Mouse (Mus musculus): ENCODE measurements around the gene Cacna2d3. TPM values are rescaled to one million over a fixed set of nuclear protein-coding genes. Genes with fewer than 3 reads are reported as not detected.

Cacna2d3 gene
- polyA plus RNA-seq, 1 experiment from 2014 or later, result 1.9 TPM

DNA sequence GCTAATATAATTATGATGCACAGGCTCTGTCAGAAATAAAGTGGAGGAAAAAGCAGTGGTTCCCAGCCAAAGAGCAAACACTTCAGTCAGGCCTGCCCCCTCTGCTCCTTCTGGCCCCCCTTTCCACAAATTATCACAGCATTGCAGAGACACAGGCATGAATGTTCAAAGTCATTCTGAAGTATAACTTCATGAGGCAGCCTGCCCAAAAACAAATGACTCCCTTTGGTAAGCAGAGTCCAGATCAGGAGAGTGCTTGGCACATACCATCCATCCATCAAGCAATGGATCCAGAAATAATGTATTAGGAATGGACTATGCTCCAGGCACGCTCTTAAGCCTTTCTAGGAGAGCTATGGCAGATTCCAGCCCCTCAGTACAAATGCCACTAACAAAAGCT lies 679.3 kb downstream of the Cacna2d3 start:
- WGBS, result 82% methylated on average over 1 of the region's 1 CpGs
- Histone ChIP-seq H3K4me1 (peaks cover 21% of the 10 kb centered on the region), H3K4me3 (no peak overlapping the region), H3K27ac (replicated peaks) (no peak overlapping the region), H3K27me3 (replicated peaks; ENCODE audit: low read depth, poor library complexity, severe bottlenecking) (no peaks in the 10 kb centered on the region), H3K36me3 (replicated peaks) (no peaks in the 10 kb centered on the region), H3K9me3 (no peaks in the 10 kb centered on the region)
- DNase-seq (ENCODE audit: low spot score), result no peak

GRCm38 (mm10) chr14:29041498-29041897 lies 680.2 kb downstream of the Cacna2d3 start:
- no peaks in the 10 kb centered on the region for H3K36me3 ChIP-seq (replicated peaks)
- no peak overlapping the region for H3K27ac ChIP-seq (replicated peaks)
- H3K4me3 ChIP-seq, result no peak overlapping the region
- peaks cover 21% of the 10 kb centered on the region for H3K4me1 ChIP-seq
- 90% methylated on average over 1 of the region's 1 CpGs for WGBS
- no peaks in the 10 kb centered on the region for H3K9me3 ChIP-seq
- no peak for DNase-seq (ENCODE audit: low spot score)
- no peaks in the 10 kb centered on the region for H3K27me3 ChIP-seq (replicated peaks; ENCODE audit: low read depth, poor library complexity, severe bottlenecking)

DNA sequence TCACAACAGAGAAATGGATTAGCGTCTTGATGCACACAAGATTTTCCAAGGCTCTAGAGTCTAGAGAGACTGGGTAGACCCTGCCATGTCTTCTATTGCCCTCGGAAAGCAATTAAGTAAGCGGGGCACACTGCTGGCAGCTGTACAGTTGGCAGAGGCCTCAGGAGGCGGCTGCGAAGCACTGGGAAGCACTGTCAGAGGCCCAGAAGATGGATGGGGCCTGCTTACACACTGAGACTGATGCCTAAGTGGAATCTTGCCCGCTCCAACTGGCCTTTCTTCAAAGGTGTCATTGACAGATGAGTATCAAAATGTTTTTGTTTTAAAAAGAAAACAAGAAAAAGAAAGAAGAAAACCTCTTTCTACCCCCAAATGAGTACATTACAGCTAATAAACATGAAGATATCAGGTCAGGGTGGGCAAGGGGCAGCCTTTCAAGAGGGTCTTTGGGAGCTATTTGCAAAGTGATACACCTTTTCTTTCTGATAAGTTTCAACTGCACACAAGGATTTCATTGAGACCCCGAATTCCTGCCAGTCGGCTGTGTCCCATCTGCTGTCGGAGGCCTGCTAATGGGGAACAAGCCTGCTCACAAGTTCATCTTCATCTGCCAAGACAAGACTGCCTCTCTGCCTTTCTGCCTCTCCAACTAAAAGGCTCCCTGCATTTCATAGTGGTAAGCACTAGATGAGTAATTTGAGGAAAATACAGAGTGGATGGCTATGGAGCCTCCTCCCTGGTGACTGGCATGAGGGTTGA lies 680.9 kb downstream of the Cacna2d3 start:
- H3K4me3 ChIP-seq, result no peak overlapping the region
- H3K4me1 ChIP-seq, result peaks cover 21% of the 10 kb centered on the region
- no peak for DNase-seq (ENCODE audit: low spot score)
- H3K36me3 ChIP-seq (replicated peaks), result no peaks in the 10 kb centered on the region
- 73% methylated on average over 9 of the region's 9 CpGs for WGBS
- H3K27ac ChIP-seq (replicated peaks), result no peak overlapping the region
- H3K9me3 ChIP-seq, result no peaks in the 10 kb centered on the region
- no peaks in the 10 kb centered on the region for H3K27me3 ChIP-seq (replicated peaks; ENCODE audit: low read depth, poor library complexity, severe bottlenecking)

- Histone ChIP-seq H3K27ac (replicated peaks) (no peak overlapping the region), H3K36me3 (replicated peaks) (no peaks in the 10 kb centered on the region)
These were observed 683.4 kb downstream of the Cacna2d3 start for GRCm38 (mm10) chr14:29038246-29038645.

GRCm38 (mm10) chr14:29031858-29032395 lies 689.7 kb downstream of the Cacna2d3 start:
- Histone ChIP-seq H3K36me3 (replicated peaks) (no peaks in the 10 kb centered on the region), H3K9me3 (no peaks in the 10 kb centered on the region), H3K27ac (replicated peaks) (no peak overlapping the region), H3K4me3 (no peak overlapping the region), H3K27me3 (replicated peaks; ENCODE audit: low read depth, poor library complexity, severe bottlenecking) (no peaks in the 10 kb centered on the region), H3K4me1 (peaks cover 22% of the 10 kb centered on the region)
- no peak for DNase-seq (ENCODE audit: low spot score)
- WGBS, result 88% methylated on average over 1 of the region's 1 CpGs

More at GRCm38 (mm10) chr14:29038246-29038645, 683.4 kb downstream of the Cacna2d3 start:
- WGBS, result 64% methylated on average over 5 of the region's 5 CpGs
- Histone ChIP-seq H3K4me1 (peaks cover 21% of the 10 kb centered on the region), H3K4me3 (no peak overlapping the region), H3K9me3 (no peaks in the 10 kb centered on the region), H3K27me3 (replicated peaks; ENCODE audit: low read depth, poor library complexity, severe bottlenecking) (no peaks in the 10 kb centered on the region)
- no peak for DNase-seq (ENCODE audit: low spot score)

- no peak for DNase-seq (ENCODE audit: low spot score)
- no peak overlapping the region for H3K4me3 ChIP-seq
- H3K9me3 ChIP-seq, result no peaks in the 10 kb centered on the region
- H3K36me3 ChIP-seq (replicated peaks), result no peaks in the 10 kb centered on the region
- no peaks in the 10 kb centered on the region for H3K27me3 ChIP-seq (replicated peaks; ENCODE audit: low read depth, poor library complexity, severe bottlenecking)
- WGBS, result 73% methylated on average over 9 of the region's 9 CpGs
- peaks cover 24% of the 10 kb centered on the region for H3K4me1 ChIP-seq
- no peak overlapping the region for H3K27ac ChIP-seq (replicated peaks)
These were observed 691.1 kb downstream of the Cacna2d3 start for GRCm38 (mm10) chr14:29030519-29030918.

GRCm38 (mm10) chr14:29029896-29030420 lies 691.7 kb downstream of the Cacna2d3 start:
- peaks cover 24% of the 10 kb centered on the region for H3K4me1 ChIP-seq
- H3K4me3 ChIP-seq, result no peak overlapping the region
- H3K36me3 ChIP-seq (replicated peaks), result no peaks in the 10 kb centered on the region
- H3K27ac ChIP-seq (replicated peaks), result no peak overlapping the region
- no peak for DNase-seq (ENCODE audit: low spot score)
- no peaks in the 10 kb centered on the region for H3K27me3 ChIP-seq (replicated peaks; ENCODE audit: low read depth, poor library complexity, severe bottlenecking)
- no peaks in the 10 kb centered on the region for H3K9me3 ChIP-seq
- 77% methylated on average over 11 of the region's 11 CpGs for WGBS

GRCm38 (mm10) chr14:29029107-29029469 lies 692.6 kb downstream of the Cacna2d3 start:
- peaks cover 24% of the 10 kb centered on the region for H3K4me1 ChIP-seq
- H3K36me3 ChIP-seq (replicated peaks), result no peaks in the 10 kb centered on the region
- peak; percentile 40 for DNase-seq (ENCODE audit: low spot score)
- H3K27me3 ChIP-seq (replicated peaks; ENCODE audit: low read depth, poor library complexity, severe bottlenecking), result no peaks in the 10 kb centered on the region
- H3K4me3 ChIP-seq, result no peak overlapping the region
- WGBS, result 50% methylated on average over 2 of the region's 2 CpGs
- H3K9me3 ChIP-seq, result no peaks in the 10 kb centered on the region
- peak overlapping the region; percentile 81 for H3K27ac ChIP-seq (replicated peaks)

DNA sequence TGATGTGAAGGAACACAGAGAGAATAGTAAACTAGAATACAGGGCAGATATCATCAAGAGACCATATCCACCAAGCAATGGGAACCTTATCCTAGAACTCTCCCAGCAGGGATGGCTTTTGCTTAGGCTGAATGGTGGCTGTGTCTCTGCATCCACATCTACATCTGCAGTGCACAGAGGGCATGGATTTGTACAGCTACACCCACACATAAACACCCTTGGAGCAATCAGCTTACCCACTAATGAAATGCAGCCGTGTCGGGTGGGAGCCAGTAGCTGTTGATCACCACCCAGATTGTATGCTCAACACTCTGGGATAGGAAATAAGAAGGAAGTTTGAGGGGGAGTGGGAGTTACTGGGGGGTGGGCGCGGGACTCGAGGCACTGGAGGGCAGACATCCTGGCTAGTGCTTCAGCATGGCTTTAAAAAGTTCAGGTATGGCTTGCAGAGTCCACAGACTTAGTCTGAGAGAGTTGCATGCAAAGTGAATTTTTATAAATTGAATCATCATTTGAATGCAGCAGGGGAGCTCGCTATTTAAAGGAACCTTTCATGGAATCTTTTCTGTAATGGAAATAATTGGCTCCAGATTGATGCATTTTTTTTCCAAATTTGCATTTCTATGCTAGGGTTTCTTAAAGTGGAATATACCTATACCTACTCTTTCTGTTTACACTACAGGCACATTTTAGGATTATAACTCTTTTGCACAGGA lies 693.1 kb downstream of the Cacna2d3 start:
- Histone ChIP-seq H3K27me3 (replicated peaks; ENCODE audit: low read depth, poor library complexity, severe bottlenecking) (no peaks in the 10 kb centered on the region), H3K4me3 (no peak overlapping the region), H3K27ac (replicated peaks) (peak overlapping the region; percentile 81), H3K9me3 (no peaks in the 10 kb centered on the region), H3K36me3 (replicated peaks) (no peaks in the 10 kb centered on the region), H3K4me1 (peaks cover 24% of the 10 kb centered on the region)
- 52% methylated on average over 6 of the region's 6 CpGs for WGBS
- peak; percentile 46 for DNase-seq (ENCODE audit: low spot score)

GRCm38 (mm10) chr14:29027276-29027675 lies 694.4 kb downstream of the Cacna2d3 start:
- no peak for DNase-seq (ENCODE audit: low spot score)
- no peak overlapping the region for H3K4me3 ChIP-seq
- WGBS, result 89% methylated on average over 5 of the region's 5 CpGs
- no peaks in the 10 kb centered on the region for H3K27me3 ChIP-seq (replicated peaks; ENCODE audit: low read depth, poor library complexity, severe bottlenecking)
- H3K27ac ChIP-seq (replicated peaks), result peak overlapping the region; percentile 54
- peaks cover 24% of the 10 kb centered on the region for H3K4me1 ChIP-seq
- H3K9me3 ChIP-seq, result no peaks in the 10 kb centered on the region
- no peaks in the 10 kb centered on the region for H3K36me3 ChIP-seq (replicated peaks)

- Histone ChIP-seq H3K9me3 (no peaks in the 10 kb centered on the region), H3K4me3 (no peak overlapping the region), H3K27ac (replicated peaks) (no peak overlapping the region; the same call in 1 of the 2 replicates), H3K36me3 (replicated peaks) (no peaks in the 10 kb centered on the region), H3K4me1 (peaks cover 18% of the 10 kb centered on the region), H3K27me3 (replicated peaks; ENCODE audit: low read depth, poor library complexity, severe bottlenecking) (no peaks in the 10 kb centered on the region)
- 85% methylated on average over 6 of the region's 6 CpGs for WGBS
- DNase-seq (ENCODE audit: low spot score), result no peak
These were observed 696.3 kb downstream of the Cacna2d3 start for GRCm38 (mm10) chr14:29025335-29025734.

- Histone ChIP-seq H3K27me3 (replicated peaks; ENCODE audit: low read depth, poor library complexity, severe bottlenecking) (no peaks in the 10 kb centered on the region), H3K9me3 (no peaks in the 10 kb centered on the region), H3K4me1 (peaks cover 10% of the 10 kb centered on the region), H3K4me3 (no peak overlapping the region), H3K27ac (replicated peaks) (no peak overlapping the region), H3K36me3 (replicated peaks) (no peaks in the 10 kb centered on the region)
- 93% methylated on average over 4 of the region's 4 CpGs for WGBS
- DNase-seq (ENCODE audit: low spot score), result no peak
These were observed 698.4 kb downstream of the Cacna2d3 start for GRCm38 (mm10) chr14:29023246-29023645.
